Mouse (Mus musculus) thymus, adult 2 months (tissue): ENCODE results near the gene P2rx6.

Experiments used
- CTCF ChIP-seq: fragments of 200-500 bp; IDR thresholded peaks from 2 replicates; pipeline ENCODE4 v1.5.1; 2012; ENCODE audit warnings: mild to moderate bottlenecking, control low read depth, low read length, moderate library complexity, borderline replicate concordance; ENCODE audit not compliant: control insufficient read depth, poor library complexity, insufficient read depth; ENCODE audit errors: extremely low read depth
- POLR2A ChIP-seq: fragments of 200-500 bp; IDR thresholded peaks from 2 replicates; pipeline ENCODE4 v1.6.1; 2012; ENCODE audit warnings: mild to moderate bottlenecking, low read length, control low read depth, moderate library complexity; ENCODE audit not compliant: control insufficient read depth, poor library complexity, insufficient read depth; ENCODE audit errors: extremely low read depth

DNA sequence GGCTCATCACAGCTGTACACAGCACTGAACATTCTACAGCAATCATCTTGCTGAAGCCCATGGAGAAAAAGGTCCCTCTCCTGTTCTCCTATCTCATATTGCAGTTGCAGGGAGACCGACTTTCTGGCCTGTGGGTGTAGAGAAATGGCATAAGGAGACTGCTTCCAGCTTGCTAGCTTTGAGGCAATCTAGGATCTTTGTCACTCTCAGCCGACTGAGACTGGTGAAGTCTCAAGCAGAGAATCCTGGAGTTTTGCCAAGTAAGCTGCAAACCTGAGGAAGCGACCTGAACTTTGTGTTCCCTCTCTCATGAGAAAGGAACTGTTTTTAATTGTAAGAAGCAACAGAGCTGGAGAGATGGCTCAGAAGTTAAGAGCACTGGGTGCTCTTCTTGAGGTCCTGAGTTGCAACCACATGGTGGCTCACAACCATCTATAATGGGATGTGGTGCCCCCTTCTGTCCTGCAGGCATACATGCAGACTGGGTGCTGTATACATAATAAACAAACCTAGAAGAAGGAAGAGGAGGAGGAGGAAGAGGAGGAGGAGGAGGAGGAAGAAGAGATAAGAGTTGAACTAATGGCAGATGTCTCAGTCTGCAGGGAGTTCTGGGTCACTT, 39.4 kb downstream of the P2rx6 start:
- TF ChIP-seq POLR2A, result no peak
- no peak for TF ChIP-seq CTCF
